Mouse (Mus musculus): ENCODE results near the gene Nrxn2.

The Nrxn2 gene

DNA sequence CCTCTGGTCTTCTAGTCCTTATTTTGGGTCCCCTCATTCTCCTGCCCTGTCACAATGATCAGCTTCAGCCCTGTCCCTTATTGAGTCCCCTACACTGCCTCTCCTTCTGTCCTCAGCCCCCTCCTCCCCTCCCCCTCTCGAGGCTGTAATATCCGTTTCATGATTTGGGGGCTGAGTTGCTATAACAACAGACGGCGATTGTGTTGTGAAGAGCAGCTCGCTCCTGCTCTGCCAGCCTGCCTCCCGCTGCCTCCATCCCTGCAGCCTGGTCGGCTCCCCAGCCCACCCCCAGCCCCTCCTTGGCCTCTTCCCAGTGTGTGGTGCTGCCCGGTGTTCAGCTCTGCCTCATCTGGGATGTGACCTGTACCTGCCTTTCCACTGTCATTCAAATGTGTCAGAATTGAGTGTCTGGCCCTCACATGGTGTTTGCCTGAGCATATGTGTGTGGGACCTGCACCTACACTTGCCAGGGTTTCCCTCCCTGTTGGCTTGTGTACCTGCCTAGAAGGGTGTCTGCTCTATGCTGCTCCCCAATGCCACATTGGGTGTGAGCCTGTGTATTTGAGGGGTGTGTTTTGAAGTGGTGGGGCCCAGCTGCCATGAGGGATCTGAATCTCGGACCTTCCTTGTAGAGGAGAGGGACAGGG lies 2.3 kb upstream of the Nrxn2 start:
- no peak for DNase-seq (ENCODE audit: low spot score in 2 of 2)

DNA sequence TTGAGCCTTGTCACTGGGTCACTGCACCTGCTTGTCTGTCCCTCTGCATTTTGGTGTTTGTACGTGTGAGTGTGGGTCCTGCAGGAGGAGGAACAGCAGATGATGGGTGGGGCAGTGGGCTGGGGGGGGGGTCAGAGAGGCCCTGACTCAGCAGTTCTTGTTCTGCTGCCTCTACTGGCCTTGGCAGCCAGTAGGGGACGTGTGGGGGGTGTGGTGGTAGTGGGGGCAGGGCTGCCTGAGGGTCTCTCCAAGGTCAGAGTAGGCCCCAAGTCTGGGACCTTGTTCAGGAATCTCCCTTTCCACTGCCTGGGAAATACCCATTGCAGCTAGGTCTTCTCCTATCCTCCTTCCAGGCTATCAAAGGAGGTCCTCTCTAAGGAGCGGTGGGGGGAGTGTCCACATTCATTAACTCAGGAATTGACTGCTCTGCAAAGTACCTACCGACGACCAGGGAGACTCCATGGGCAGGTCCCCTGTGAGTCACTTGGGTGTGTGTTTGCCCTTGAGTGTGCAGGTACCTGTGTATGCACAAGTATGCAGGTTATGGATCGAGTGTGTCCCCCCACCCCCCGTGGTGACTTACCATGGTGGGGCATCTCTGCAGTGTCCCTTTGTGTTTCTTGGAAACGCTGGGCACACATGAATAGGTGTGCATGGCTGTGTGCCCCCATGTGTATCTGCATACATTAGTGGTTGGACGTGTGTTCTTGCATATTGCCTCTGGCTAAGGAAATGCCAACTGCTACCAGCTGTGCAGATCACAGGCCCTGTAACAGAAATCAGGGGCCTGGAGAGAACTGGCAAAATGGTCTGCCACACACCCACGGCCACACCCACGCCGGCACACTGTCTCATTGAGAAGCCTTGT lies 1.4 kb upstream of the Nrxn2 start:
- no peak for DNase-seq (ENCODE audit: low spot score in 2 of 2)

DNA sequence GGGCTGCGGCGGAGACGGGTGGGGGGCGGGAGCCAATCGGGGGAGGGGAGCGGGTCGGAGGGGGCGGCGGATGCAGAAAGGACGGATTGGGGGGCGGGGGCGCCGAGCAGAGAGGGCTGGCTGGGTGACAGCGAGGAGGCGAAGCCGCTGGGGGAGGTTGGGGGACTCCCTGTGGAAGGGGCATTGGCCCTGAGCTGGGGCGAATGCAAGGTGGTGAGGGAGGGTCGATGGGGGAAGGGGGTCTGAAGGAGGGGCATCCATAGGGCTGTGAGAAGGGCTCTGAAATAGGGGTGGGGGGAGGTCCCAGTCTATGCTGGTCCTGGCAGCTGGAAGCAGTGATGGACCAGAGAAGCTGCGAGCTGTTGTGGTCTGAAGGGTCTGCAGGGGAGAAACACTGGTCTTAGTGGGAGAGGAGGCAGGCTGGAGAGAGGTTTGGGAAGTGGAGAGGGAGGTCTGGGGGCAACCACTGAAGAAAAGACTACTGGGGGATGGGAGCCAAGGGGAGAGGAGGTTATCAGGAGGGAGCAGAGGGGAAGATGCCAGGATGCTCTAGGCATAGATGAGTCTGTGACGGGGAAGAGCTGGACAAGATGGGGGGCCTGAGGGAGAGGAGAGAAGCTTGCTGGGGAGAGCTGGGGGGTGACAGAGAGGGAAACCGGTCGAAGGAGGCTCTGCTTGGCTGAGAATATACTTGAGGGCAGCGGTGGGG lies 607 bp downstream of the Nrxn2 start:
- no peak for DNase-seq (ENCODE audit: low spot score in 2 of 2)

- no peak for DNase-seq (ENCODE audit: low spot score in 2 of 2)
Observed at GRCm38 (mm10) chr19:6419805-6420310, 1.3 kb downstream of the Nrxn2 start.

DNA sequence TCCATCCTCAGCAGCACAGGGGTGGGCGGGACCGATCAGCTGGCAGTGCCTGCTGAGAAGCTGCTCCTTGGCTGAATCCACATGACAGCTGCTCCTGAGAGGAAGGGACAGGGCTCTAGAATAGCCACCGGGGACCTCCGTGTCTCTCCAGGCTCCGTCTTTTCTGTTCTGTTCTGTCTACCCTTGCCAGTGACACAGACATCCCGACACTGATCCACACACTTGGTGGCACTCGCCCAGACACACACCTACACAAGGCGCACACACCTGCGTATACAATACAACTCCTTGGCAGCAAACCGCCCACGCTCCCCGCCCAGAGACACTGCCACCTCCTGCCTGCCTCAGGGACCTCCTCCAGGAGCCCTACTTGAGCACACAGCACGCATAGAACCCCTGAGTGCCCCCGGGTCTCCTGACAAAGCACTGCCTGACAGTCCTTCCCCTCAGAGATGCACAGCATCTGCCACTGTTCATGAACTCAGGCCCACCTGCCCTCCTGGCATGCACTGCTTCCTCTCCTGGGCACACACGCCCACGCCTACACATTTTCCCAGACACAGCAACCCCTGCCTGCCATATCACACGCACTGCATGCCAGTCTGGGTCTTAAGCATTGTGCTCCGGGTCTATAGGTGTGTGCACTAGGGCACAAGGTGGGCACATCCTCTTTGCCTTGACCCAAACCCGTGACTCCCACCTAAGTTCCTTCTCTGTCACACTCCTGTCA lies 2.1 kb downstream of the Nrxn2 start:
- DNase-seq (ENCODE audit: low spot score in 2 of 2) = peak; percentile 71 to 79

DNA sequence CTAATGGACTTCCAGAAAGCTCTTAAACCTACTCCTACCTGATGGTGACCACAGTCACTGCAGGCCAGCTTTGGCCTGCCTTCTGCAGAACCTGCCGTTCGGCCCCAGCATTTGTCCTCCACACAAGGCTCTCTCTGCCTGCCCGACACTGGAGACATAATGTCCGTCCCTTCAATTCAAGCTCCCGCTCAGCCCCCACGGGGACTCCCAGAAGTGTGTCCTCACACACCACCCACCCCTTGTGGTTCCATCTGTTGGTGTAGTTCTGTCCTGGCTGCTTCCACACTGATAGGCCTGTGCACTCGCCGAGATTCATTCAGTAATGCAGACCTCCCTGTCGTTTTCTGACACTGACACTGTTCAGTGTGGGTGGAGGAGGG lies 2.7 kb downstream of the Nrxn2 start:
- DNase-seq (ENCODE audit: low spot score in 2 of 2) = peak in 1 of 2 experiments; percentile 81

DNA sequence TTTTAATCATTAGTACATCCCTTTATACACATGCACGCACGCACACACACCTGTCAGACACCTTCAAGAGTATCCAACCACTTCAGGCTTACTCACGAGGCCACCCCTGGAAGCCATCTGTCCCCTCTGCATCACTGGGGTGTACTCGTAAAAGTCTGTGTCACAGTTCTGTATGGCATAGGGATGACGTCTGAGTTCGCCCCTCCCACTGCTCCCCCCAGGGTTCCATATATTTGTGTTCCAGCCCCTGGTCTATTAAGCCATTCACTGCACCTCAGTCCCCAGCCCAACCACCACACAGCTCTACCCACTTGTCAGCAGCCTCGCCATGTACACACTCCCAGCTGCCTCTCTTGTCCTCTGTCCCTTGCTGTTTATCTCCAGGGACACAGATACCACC lies 3.5 kb downstream of the Nrxn2 start:
- DNase-seq (ENCODE audit: low spot score in 2 of 2) = no peak

DNA sequence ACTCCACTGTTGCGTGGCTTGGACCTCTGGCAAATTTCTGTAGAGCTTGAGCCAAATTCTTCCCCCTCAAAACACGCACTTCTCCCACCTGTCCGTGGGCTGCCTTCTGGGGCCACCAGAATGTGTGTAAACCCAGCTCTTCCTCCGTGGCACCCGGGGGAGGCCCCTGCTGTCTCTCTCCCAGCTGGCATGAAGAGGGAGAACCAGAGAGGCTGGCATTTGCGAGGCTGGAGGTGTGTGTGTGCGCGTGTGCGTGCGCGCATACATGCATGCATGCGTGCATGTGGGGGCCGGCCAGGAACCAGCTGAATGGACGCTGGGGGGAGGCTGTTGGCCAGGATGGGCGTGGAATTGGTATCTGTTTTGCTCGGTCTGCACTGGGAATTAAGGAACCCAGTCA lies 4.7 kb downstream of the Nrxn2 start:
- DNase-seq (ENCODE audit: low spot score in 2 of 2) = peak in 1 of 2 experiments; percentile 82

GRCm38 (mm10) chr19:6424137-6424881 lies 5.8 kb downstream of the Nrxn2 start:
- no peak for DNase-seq (ENCODE audit: low spot score in 2 of 2)

DNA sequence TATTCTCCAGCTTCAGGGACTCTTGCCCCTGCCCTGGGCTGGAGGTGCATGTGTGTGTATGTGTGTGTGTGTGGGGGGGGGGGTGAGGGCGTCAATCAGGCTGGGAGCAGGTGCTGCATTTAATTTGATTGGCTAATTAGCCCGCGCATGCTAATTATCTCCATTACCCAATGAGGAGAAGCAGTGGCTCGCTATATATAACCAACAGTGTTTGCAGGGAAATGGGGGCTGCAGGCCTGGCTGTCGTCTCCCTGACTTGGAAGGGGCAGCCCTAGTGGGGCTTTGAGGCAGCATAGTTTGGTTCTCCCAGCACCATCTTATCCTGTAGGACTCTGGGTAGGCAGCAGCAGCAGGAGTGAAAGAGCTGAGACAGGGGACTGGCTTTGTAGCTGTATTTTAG lies 7.1 kb downstream of the Nrxn2 start:
- no peak for DNase-seq (ENCODE audit: low spot score in 2 of 2)

GRCm38 (mm10) chr19:6426703-6427500 lies 8.4 kb downstream of the Nrxn2 start:
- DNase-seq (ENCODE audit: low spot score in 2 of 2) = no peak

DNA sequence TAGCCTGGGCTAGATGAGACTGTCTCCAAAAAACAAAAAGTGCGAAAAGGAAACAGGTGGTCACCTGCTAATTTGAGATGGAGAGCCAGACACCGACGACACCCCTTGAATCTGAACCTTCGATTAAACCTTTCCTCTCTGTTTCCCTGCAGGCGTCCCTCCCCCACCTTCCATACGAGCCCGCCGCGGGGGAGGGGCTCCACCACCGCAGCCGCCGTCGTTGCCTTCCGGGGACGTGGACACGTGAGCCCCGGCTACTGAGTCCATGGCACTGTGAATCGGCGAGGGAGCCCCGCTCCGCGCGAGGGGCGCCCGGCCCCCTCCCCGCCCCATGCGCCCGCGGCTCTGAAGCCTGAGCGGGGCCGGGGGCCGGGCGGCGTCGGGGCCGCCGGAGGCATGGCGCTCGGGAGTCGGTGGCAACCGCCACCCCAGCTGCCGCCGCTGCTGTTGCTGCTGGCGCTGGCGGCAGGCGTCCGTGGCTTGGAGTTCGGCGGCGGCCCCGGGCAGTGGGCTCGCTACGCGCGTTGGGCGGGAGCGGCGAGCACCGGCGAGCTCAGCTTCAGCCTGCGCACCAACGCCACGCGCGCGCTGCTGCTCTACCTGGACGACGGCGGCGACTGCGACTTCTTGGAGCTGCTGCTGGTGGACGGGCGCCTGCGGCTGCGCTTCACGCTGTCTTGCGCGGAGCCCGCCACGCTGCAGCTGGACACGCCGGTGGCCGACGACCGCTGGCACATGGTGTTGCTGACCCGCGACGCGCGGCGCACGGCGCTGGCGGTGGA lies 9.3 kb downstream of the Nrxn2 start:
- DNase-seq (ENCODE audit: low spot score in 2 of 2) = peak in 1 of 2 experiments; percentile 39

DNA sequence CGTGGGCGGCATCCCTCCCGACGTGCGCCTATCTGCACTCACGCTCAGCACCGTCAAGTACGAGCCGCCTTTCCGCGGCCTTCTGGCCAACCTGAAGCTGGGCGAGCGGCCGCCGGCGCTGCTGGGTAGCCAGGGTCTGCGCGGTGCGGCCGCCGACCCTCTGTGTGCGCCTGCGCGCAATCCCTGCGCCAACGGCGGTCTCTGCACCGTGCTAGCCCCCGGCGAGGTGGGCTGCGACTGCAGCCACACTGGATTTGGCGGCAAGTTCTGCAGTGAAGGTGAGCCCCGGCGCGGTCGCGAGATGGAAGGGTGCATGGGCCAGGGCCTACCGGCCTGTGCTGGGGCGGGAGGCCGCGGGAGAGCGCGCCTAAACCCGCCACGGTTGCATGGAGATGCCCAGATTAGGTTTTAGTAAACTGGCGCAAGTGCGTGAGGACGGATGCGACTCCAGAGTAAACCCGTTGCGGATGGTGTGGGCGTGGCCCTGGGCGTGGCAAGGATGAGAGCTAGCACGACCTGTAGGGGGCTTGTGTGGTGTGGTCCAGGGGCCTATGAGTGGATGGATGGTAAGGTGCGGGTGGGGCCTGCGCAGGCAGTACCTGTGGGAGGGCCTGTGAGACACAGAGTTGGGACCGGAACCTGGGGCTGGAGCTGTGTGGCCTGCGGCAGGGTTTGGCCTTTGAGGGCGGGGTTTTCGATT lies 10.1 kb downstream of the Nrxn2 start:
- DNase-seq (ENCODE audit: low spot score in 2 of 2) = no peak

DNA sequence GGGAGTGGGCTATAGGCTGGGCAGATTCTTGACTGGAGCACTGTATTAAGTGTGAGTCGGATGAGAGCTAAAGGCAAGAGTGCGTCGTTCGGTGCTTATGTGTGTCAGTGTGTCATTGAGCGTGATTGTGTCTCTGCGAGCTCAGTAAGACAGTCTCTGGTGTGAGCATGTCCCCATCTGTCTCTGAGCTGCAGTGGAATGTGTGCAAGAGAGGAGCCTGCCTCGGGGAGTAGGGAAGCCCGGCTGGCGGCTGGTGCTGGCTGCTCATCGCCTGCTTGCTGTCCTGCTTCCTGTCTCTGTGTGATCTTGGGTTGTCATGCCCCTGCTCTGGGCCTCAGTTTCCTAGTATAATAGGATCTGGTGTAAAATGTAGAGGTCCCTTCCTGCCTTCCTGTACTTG lies 24.5 kb downstream of the Nrxn2 start:
- DNase-seq (ENCODE audit: low spot score in 2 of 2) = no peak

DNA sequence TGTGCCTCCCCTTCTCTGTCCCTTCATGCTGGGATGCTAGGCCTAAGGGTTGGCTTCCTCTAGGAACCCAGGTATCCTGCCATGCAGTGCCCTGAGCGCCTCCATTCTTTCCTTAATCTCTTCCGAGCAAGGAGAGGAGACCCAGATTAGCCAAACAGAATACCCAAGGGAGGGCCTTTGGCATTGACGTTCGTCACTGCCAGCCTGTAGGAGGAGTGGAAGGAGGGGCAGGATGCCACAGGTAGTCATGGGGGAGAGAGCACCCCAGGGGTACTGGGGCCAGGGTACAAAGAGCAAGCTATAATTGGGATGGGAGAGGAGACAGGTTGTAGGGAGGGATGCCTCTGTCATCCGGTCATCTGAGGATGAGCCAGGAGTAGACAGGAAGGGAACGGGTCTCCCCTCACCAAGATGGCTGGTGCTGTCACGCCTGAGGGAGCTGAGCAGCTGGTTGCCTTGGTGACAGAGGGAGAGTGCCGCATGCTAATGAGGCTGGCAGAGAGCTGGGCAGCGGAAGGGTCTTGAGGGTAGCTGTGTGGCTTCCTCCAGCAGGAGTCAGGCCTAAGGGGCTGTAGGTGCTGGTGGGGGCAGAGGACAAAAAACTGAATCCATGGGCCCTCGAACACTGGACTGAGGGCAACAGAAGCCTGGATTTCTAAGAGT lies 27.4 kb downstream of the Nrxn2 start:
- DNase-seq (ENCODE audit: low spot score in 2 of 2) = peak in 1 of 2 experiments; percentile 45

DNA sequence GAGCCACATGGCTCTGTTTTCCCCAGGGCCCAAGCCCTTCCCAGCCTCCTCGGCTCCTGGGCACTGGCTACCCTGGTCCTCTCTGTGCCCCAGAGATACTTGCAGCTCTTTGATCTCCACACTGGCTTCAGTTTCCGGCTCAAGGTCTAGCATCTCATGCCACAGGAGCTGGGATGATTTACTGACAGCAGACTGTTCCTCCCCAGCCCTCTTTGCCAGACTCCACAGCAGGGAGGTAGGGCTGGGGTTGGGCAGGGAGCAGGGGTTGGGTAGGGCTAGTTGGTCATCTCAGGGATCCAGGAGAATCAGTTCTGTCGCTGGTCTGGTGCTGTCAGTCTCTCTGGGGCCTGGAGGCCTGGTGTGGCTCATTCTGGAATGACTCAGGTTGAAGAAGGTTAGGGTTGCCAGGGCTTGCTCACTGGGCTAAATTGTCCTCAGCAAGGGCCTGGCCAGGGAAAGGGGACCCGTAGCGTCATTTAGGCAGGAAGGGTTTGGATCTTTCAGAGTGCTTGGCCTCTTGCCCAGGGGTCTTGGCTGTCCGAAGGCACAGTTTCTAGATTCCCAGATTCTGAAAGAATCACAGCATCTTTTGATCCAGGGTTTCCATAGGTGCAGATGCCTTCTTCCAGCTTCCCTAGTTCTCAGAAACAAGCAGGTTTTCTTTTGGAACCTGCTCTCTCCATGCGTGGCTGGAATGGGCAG lies 28.4 kb downstream of the Nrxn2 start:
- no peak for DNase-seq (ENCODE audit: low spot score in 2 of 2)

GRCm38 (mm10) chr19:6448752-6449151 lies 30.2 kb downstream of the Nrxn2 start:
- DNase-seq (ENCODE audit: low spot score in 2 of 2) = no peak

- DNase-seq (ENCODE audit: low spot score in 2 of 2) = no peak
Observed at GRCm38 (mm10) chr19:6449841-6450240, 31.3 kb downstream of the Nrxn2 start.
